Comparison of ENCODE assay signal across 8 mouse cellular contexts in the genomic region with DNA sequence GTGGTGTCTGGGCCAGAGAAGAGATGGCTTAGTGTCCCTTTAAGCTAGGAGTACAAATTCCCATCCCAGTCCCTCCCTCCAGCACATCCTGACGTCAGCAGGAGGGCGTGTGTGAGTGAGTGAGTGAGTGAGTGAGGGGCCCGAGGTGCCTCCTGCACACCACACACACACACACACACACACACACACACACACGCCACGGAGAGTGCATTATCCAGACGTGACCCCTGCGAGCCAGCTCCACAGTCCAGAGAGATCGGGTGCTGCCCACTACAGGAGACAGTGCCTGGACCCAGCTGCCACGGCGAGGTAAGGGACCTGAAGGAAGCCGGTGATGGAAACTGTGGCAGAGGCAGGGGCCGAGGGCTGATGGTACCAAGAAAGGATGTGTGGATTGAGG. TPM values are rescaled to one million over a fixed set of nuclear protein-coding genes. Genes with fewer than 3 reads are reported as not detected.
DNase-seq lines count a peak whose midpoint lies in the region; ATAC-seq and TF ChIP-seq lines count a peak whose summit lies in the region.

A gene (plus strand): TSS at position 81 of the 400 bp plus-strand sequence.

- peak; percentile 82 for ATAC-seq in forebrain, embryonic 14.5 days
- peak; percentile 83 for ATAC-seq in hindbrain, embryonic 15.5 days (ENCODE audit: low FRiP score, low read depth)
- peak; percentile 74 for ATAC-seq in midbrain, embryonic 14.5 days (ENCODE audit: low FRiP score, low TSS enrichment)

- H3K4me3 ChIP-seq in ES-E14 (ENCODE audit: insufficient read depth in 1 of 2, low read depth in 1 of 2, low read length in 2 of 2, poor library complexity in 1 of 2, severe bottlenecking in 1 of 2): peak within 1 kb of the TSS; percentile 41 to 66
- H3K4me3 ChIP-seq in brown adipose tissue, adult 24 weeks (ENCODE audit: insufficient read depth, low read depth, low read length): peak within 1 kb of the TSS; percentile 24; the same call in 1 of the 2 replicates
- H3K4me3 ChIP-seq in forebrain, embryonic 14.5 days (ENCODE audit: low read depth, low read length): peak within 1 kb of the TSS; percentile 50
- peak within 1 kb of the TSS; percentile 60 for H3K4me3 ChIP-seq in hindbrain, embryonic 15.5 days
- H3K4me3 ChIP-seq in midbrain, embryonic 14.5 days (replicated peaks; ENCODE audit: low read depth, low read length): peak within 1 kb of the TSS; percentile 61
- H3K4me3 ChIP-seq in thymus, adult 2 months (ENCODE audit: control insufficient read depth, insufficient read depth, low read length): no peak within 1 kb of the TSS

- H3K27me3 ChIP-seq in forebrain, embryonic 14.5 days (replicated peaks; ENCODE audit: control insufficient read depth, insufficient read depth, low read length): no peaks in the 10 kb centered on the region
- H3K27me3 ChIP-seq in hindbrain, embryonic 15.5 days: no peaks in the 10 kb centered on the region
- H3K27me3 ChIP-seq in midbrain, embryonic 14.5 days (ENCODE audit: control insufficient read depth, insufficient read depth, low read length): no peaks in the 10 kb centered on the region
- no peaks in the 10 kb centered on the region for H3K27me3 ChIP-seq in thymus, adult 2 months (ENCODE audit: control insufficient read depth, insufficient read depth, low read length)

- TF ChIP-seq POLR2A in thymus, adult 2 months (IDR thresholded peaks at IDR 0.05; ENCODE audit: control insufficient read depth, extremely low read depth, insufficient read depth, low read length, poor library complexity): no peak

- in situ Hi-C loops in ES-E14 (cut with MboI; ENCODE audit: low sequenced_read_pairs in 2 of 2, unreplicated experiment in 2 of 2): no loop called here

- no peaks in the 10 kb centered on the region for H3K9me3 ChIP-seq in ES-E14 (ENCODE audit: control insufficient read depth, insufficient read depth, low read depth, low read length)
- H3K9me3 ChIP-seq in forebrain, embryonic 14.5 days (replicated peaks; ENCODE audit: control insufficient read depth, low read length): no peaks in the 10 kb centered on the region
- H3K9me3 ChIP-seq in hindbrain, embryonic 15.5 days: no peaks in the 10 kb centered on the region
- no peaks in the 10 kb centered on the region for H3K9me3 ChIP-seq in midbrain, embryonic 14.5 days (ENCODE audit: control insufficient read depth, low read length)

- intact Hi-C loops in left cerebral cortex, postnatal 14 days (cut with DNase I): loop anchor here (5.0 kb wide), 1 partner anchor 51 kb away; a partner anchor contains a TSS

- peaks cover 0 to 5% of the 10 kb centered on the region in 2 experiments; a peak in 1 of 4 replicates for H3K4me1 ChIP-seq in ES-E14 (ENCODE audit: control insufficient read depth in 2 of 2, insufficient read depth in 2 of 2, low read length in 2 of 2, poor library complexity in 1 of 2)
- H3K4me1 ChIP-seq in brown adipose tissue, adult 24 weeks (ENCODE audit: control insufficient read depth, insufficient read depth, insufficient read length, low read length): no peaks in the 10 kb centered on the region
- H3K4me1 ChIP-seq in forebrain, embryonic 14.5 days (ENCODE audit: control insufficient read depth, insufficient read depth, low read length): peaks cover 9% of the 10 kb centered on the region
- H3K4me1 ChIP-seq in hindbrain, embryonic 15.5 days (replicated peaks): peaks cover 38% of the 10 kb centered on the region
- peaks cover 13% of the 10 kb centered on the region for H3K4me1 ChIP-seq in midbrain, embryonic 14.5 days (ENCODE audit: control insufficient read depth, insufficient read depth, low read length)
- peaks cover 16% of the 10 kb centered on the region for H3K4me1 ChIP-seq in thymus, adult 2 months (replicated peaks; ENCODE audit: control insufficient read depth, insufficient read depth, low read length)

- H3K27ac ChIP-seq in ES-E14 (ENCODE audit: insufficient read depth, low read depth, low read length, poor library complexity, severe bottlenecking): no peak within 1 kb of the TSS
- no peak within 1 kb of the TSS for H3K27ac ChIP-seq in brown adipose tissue, adult 24 weeks (replicated peaks; ENCODE audit: low read depth, low read length)
- H3K27ac ChIP-seq in forebrain, embryonic 14.5 days (ENCODE audit: low read depth, low read length): peak within 1 kb of the TSS; percentile 86
- peak within 1 kb of the TSS; percentile 92 for H3K27ac ChIP-seq in hindbrain, embryonic 15.5 days (replicated peaks)
- peak within 1 kb of the TSS; percentile 93 for H3K27ac ChIP-seq in midbrain, embryonic 14.5 days (replicated peaks; ENCODE audit: low read depth, low read length)
- H3K27ac ChIP-seq in thymus, adult 2 months (ENCODE audit: control insufficient read depth, insufficient read depth, low read length): no peak within 1 kb of the TSS

- WGBS in forebrain, embryonic 14.5 days: under 1% methylated on average over 11 of the region's 12 CpGs
- WGBS in hindbrain, embryonic 15.5 days: under 1% methylated on average over 12 of the region's 12 CpGs
- WGBS in midbrain, embryonic 14.5 days: 2% methylated on average over 12 of the region's 12 CpGs
- WGBS in thymus, adult 2 months: 70% methylated on average over 12 of the region's 12 CpGs

- peak within 1 kb of the TSS; percentile 5; the same call in 1 of the 2 replicates for H3K9ac ChIP-seq in ES-E14 (ENCODE audit: insufficient read depth, low read depth, low read length, poor library complexity, severe bottlenecking)
- peak within 1 kb of the TSS; percentile 73 for H3K9ac ChIP-seq in forebrain, embryonic 14.5 days (ENCODE audit: low read length)
- H3K9ac ChIP-seq in hindbrain, embryonic 15.5 days: peak within 1 kb of the TSS; percentile 76
- H3K9ac ChIP-seq in midbrain, embryonic 14.5 days (replicated peaks; ENCODE audit: low read length): peak within 1 kb of the TSS; percentile 76

- no peaks in the 10 kb centered on the region for H3K36me3 ChIP-seq in ES-E14 (ENCODE audit: control insufficient read depth, insufficient read depth, low read length, poor library complexity, severe bottlenecking)
- H3K36me3 ChIP-seq in forebrain, embryonic 14.5 days (ENCODE audit: control insufficient read depth, insufficient read depth, low read length): 0 out of 2 replicates have a peak, but pooled peaks cover 5% of the 10 kb centered on the region
- no peaks in the 10 kb centered on the region for H3K36me3 ChIP-seq in hindbrain, embryonic 15.5 days
- H3K36me3 ChIP-seq in midbrain, embryonic 14.5 days (ENCODE audit: control insufficient read depth, insufficient read depth, low read length): peaks cover 4% of the 10 kb centered on the region; the same call in 1 of the 2 replicates
- H3K36me3 ChIP-seq in thymus, adult 2 months (ENCODE audit: control insufficient read depth, insufficient read depth, low read length): no peaks in the 10 kb centered on the region

- TF ChIP-seq CTCF in thymus, adult 2 months (IDR thresholded peaks at IDR 0.05; ENCODE audit: borderline replicate concordance, control insufficient read depth, extremely low read depth, insufficient read depth, low read length, poor library complexity): no peak

- no peak for DNase-seq in ES-E14 (ENCODE audit: low read depth, low spot score)
- peak; percentile 83 for DNase-seq in forebrain, embryonic 14.5 days (ENCODE audit: low spot score)
- peak; percentile 58 to 62 for DNase-seq in left cerebral cortex, postnatal 14 days (ENCODE audit: low spot score in 2 of 2)
- DNase-seq in midbrain, embryonic 14.5 days: peak; percentile 88
- peak; percentile 76 for DNase-seq in testis, postnatal 10 days (ENCODE audit: low spot score)
- DNase-seq in thymus, adult 2 months: no peak

- H3K4me2 ChIP-seq in forebrain, embryonic 14.5 days (ENCODE audit: low read length): peak within 1 kb of the TSS; percentile 68
- H3K4me2 ChIP-seq in hindbrain, embryonic 15.5 days: peak within 1 kb of the TSS; percentile 72
- peak within 1 kb of the TSS; percentile 71 for H3K4me2 ChIP-seq in midbrain, embryonic 14.5 days (ENCODE audit: low read length)

TF ChIP-seq in ES-E14, 5 proteins besides CTCF, POLR2A, EP300 and RAD21:
- TF ChIP-seq ZNF384 (IDR thresholded peaks at IDR 0.05; ENCODE audit: low read depth, low read length) (no peak), CHD2 (IDR thresholded peaks at IDR 0.05; ENCODE audit: low read depth, low read length) (no peak), HCFC1 (IDR thresholded peaks at IDR 0.05; ENCODE audit: borderline replicate concordance, insufficient read depth, low read length) (no peak), MAFK (IDR thresholded peaks at IDR 0.05; ENCODE audit: insufficient read depth, low read depth, low read length) (no peak), ZC3H11A (IDR thresholded peaks at IDR 0.05; ENCODE audit: borderline replicate concordance, low read depth, low read length) (no peak)

RNA-seq across cellular contexts. Expression of the gene that starts here (rescaled TPM):
- 1.2 TPM in 2 replicates for total RNA-seq in ES-E14 (2012; rRNA removed)
- polyA plus RNA-seq in brown adipose tissue, adult 24 weeks (2012; ENCODE audit: insufficient read depth, insufficient read length, missing spikeins): not detected in 2 replicates
- polyA plus RNA-seq in forebrain, embryonic 14.5 days (2014; fragmentation: Nextera tagmentation; extraction: Ambion mirVana): 72.8 and 110 TPM in 2 replicates
- 213 and 253 TPM in 2 replicates for polyA plus RNA-seq in hindbrain, embryonic 15.5 days (2015; fragmentation: Nextera tagmentation; extraction: Ambion mirVana)
- 100 to 1,000 TPM; 109 to 112 TPM for total RNA-seq in left cerebral cortex, postnatal 14 days (2021)
- polyA plus RNA-seq in midbrain, embryonic 14.5 days (2014; fragmentation: Nextera tagmentation; extraction: Ambion mirVana): 167 and 188 TPM in 2 replicates
- polyA plus RNA-seq in thymus, adult 2 months (2012; rRNA removed): 1.9 and 6.8 TPM in 2 replicates

Comparison
In these comparisons a context has a peak if more than half of its experiments do, and no peak if none do; other contexts are left out.
1. RNA of the gene that starts here (total RNA-seq): 109 to 112 TPM in left cerebral cortex, postnatal 14 days; 1.2 TPM in ES-E14; every median in the first group is over 10 times any median in the second.
2. DNase-seq: peak in forebrain, embryonic 14.5 days (single experiment), left cerebral cortex, postnatal 14 days (2 of 2), midbrain, embryonic 14.5 days (single experiment) and testis, postnatal 10 days (single experiment); none in ES-E14 (single experiment) and thymus, adult 2 months (single experiment).
3. H3K27ac ChIP-seq: peak in forebrain, embryonic 14.5 days (single experiment), hindbrain, embryonic 15.5 days (single experiment) and midbrain, embryonic 14.5 days (single experiment); none in ES-E14 (single experiment), brown adipose tissue, adult 24 weeks (single experiment) and thymus, adult 2 months (single experiment).
4. H3K9ac ChIP-seq: peak in every context shown above with its lines; median percentile 76 in hindbrain, embryonic 15.5 days; 76 in midbrain, embryonic 14.5 days; 73 in forebrain, embryonic 14.5 days; 5 in ES-E14.
5. Peak in every context shown above with its lines, with median percentiles within 50 percentile points of each other: ATAC-seq and H3K4me2 ChIP-seq.